Mouse (Mus musculus) stomach, embryonic 16.5 days (tissue): ENCODE measurements at regions not wholly inside any gene's neighbourhood (a gene's known extent, or its start where the extent isn't known, plus 50 kb on each side); places are given as distances from the start of the nearest gene placed in this dataset.

Experiments used
- ATAC-seq: fragments of 200-750 bp; cut with Nextera tagmentation; 2 replicates; pipeline ENCODE4 v1.8.0; 2017; ENCODE audit warnings: moderate number of reproducible peaks, moderate TSS enrichment; ENCODE audit not compliant: insufficient read depth, low FRiP score
- H3K27ac ChIP-seq: fragments of 300-500 bp; sonication (generic); 2 replicates; pipeline ENCODE4 v1.5.1; 2014; ENCODE audit warnings: low read length
- H3K27me3 ChIP-seq: fragments of 300-500 bp; sonication (generic); 2 replicates; pipeline ENCODE4 v1.6.1; 2014; ENCODE audit warnings: low read length, control low read depth, mixed read lengths; ENCODE audit not compliant: control insufficient read depth, insufficient read depth
- H3K36me3 ChIP-seq: fragments of 300-500 bp; sonication (generic); 2 replicates; pipeline ENCODE4 v1.6.1; 2014; ENCODE audit warnings: low read length; ENCODE audit not compliant: control insufficient read depth, insufficient read depth
- H3K4me1 ChIP-seq: fragments of 300-500 bp; sonication (generic); 2 replicates; pipeline ENCODE4 v1.6.1; 2014; ENCODE audit warnings: low read length, control low read depth, mixed read lengths; ENCODE audit not compliant: control insufficient read depth, insufficient read depth
- H3K4me2 ChIP-seq: fragments of 300-500 bp; sonication (generic); 2 replicates; pipeline ENCODE4 v1.6.1; 2014; ENCODE audit warnings: low read depth, low read length, mixed read lengths
- H3K4me3 ChIP-seq: fragments of 300-500 bp; sonication (generic); replicated peaks from 2 replicates; pipeline ENCODE4 v1.5.1; 2014; ENCODE audit warnings: mild to moderate bottlenecking, low read length
- H3K9ac ChIP-seq: fragments of 300-500 bp; sonication (generic); 2 replicates; pipeline ENCODE4 v1.6.1; 2014; ENCODE audit warnings: low read length
- H3K9me3 ChIP-seq: fragments of 300-500 bp; sonication (generic); replicated peaks from 2 replicates; pipeline ENCODE4 v1.6.1; 2016; ENCODE audit warnings: low read length, control low read depth; ENCODE audit not compliant: control insufficient read depth
- WGBS: fragments of 180-500 bp; shearing (Covaris S2); extraction: QIAGEN DNeasy Blood & Tissue Kit; methylation state at CpG from one replicate; pipeline ENCODE4 v1.1.7; 2014; 5-methylcytosine and 5-hydroxymethylcytosine counted together

GRCm38 (mm10) chr14:73913756-73914448 is 252.9 kb downstream of the Gm21750 start:
- H3K36me3 ChIP-seq = no peaks in the 10 kb centered on the region
- 64% methylated on average over 5 of the region's 5 CpGs for WGBS
- no peak overlapping the region for H3K9ac ChIP-seq
- H3K27me3 ChIP-seq = no peaks in the 10 kb centered on the region
- H3K4me2 ChIP-seq = no peak overlapping the region
- no peaks in the 10 kb centered on the region for H3K4me1 ChIP-seq
- no peak overlapping the region for H3K4me3 ChIP-seq
- no peak for ATAC-seq
- H3K9me3 ChIP-seq = no peaks in the 10 kb centered on the region
- no peak overlapping the region for H3K27ac ChIP-seq

GRCm38 (mm10) chr14:73915990-73916389 is 255.0 kb downstream of the Gm21750 start:
- ATAC-seq = no peak; the same call in 1 of the 2 replicates
- no peaks in the 10 kb centered on the region for H3K4me1 ChIP-seq
- H3K4me3 ChIP-seq = no peak overlapping the region
- H3K27me3 ChIP-seq = no peaks in the 10 kb centered on the region
- H3K27ac ChIP-seq = no peak overlapping the region
- no peak overlapping the region for H3K4me2 ChIP-seq
- H3K36me3 ChIP-seq = no peaks in the 10 kb centered on the region
- no peaks in the 10 kb centered on the region for H3K9me3 ChIP-seq
- H3K9ac ChIP-seq = no peak overlapping the region

- no peaks in the 10 kb centered on the region for H3K4me1 ChIP-seq
- no peaks in the 10 kb centered on the region for H3K9me3 ChIP-seq
- no peak for ATAC-seq
- H3K4me2 ChIP-seq = no peak overlapping the region
- H3K36me3 ChIP-seq = no peaks in the 10 kb centered on the region
- no peak overlapping the region for H3K27ac ChIP-seq
- 66% methylated on average over 2 of the region's 2 CpGs for WGBS
- H3K9ac ChIP-seq = no peak overlapping the region
- H3K27me3 ChIP-seq = no peaks in the 10 kb centered on the region
- H3K4me3 ChIP-seq = no peak overlapping the region
Measured at GRCm38 (mm10) chr14:73931095-73931494, 270.1 kb downstream of the Gm21750 start.

DNA sequence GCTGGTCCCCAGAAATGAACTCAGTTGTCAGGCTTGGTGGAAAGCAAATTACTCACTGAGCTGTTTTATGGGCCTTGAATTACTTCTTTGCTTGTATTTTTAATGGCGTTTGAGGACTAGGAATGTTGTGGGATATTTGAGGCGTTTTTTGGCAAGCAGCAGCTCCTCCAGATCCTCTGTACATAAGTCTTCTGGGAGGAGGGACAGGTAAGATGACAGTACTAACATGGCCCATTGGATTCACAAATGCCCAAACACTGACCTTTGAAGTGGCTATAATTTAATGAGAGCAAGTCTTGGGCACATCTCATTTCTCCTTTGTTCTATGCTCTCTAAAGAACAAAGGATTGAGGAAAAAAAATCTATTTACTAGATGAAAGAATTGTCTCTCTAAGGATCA is 286.3 kb downstream of the Gm21750 start:
- no peak for ATAC-seq
- Histone ChIP-seq H3K27me3 (no peaks in the 10 kb centered on the region), H3K36me3 (no peaks in the 10 kb centered on the region), H3K4me1 (no peaks in the 10 kb centered on the region), H3K27ac (no peak overlapping the region), H3K4me2 (no peak overlapping the region), H3K9ac (no peak overlapping the region), H3K4me3 (no peak overlapping the region), H3K9me3 (no peaks in the 10 kb centered on the region)
- 72% methylated on average over 2 of the region's 2 CpGs for WGBS

DNA sequence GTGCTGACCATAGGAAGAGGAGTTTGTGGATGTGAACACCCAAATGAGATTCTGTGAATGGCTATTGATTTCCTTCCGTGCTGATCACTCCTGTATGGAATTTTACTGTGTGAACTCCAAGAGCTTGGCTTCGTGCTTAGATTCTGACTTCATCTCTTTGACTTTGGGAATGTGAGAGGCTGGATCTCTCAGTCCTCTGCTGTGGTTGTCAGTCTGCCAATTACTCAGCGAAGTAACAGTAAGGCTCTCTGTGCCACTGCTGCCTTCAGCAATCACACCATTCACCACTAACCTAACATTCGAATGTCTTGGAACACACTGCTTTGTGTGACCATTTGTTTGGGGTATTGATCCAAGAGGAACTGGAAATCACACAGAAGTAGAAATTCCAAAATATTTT is 291.5 kb downstream of the Gm21750 start:
- 76% methylated on average over 4 of the region's 4 CpGs for WGBS
- no peaks in the 10 kb centered on the region for H3K36me3 ChIP-seq
- no peaks in the 10 kb centered on the region for H3K27me3 ChIP-seq
- H3K9me3 ChIP-seq = no peaks in the 10 kb centered on the region
- no peak overlapping the region for H3K27ac ChIP-seq
- H3K4me2 ChIP-seq = no peak overlapping the region
- no peak overlapping the region for H3K4me3 ChIP-seq
- no peak overlapping the region for H3K9ac ChIP-seq
- no peak for ATAC-seq
- H3K4me1 ChIP-seq = no peaks in the 10 kb centered on the region

DNA sequence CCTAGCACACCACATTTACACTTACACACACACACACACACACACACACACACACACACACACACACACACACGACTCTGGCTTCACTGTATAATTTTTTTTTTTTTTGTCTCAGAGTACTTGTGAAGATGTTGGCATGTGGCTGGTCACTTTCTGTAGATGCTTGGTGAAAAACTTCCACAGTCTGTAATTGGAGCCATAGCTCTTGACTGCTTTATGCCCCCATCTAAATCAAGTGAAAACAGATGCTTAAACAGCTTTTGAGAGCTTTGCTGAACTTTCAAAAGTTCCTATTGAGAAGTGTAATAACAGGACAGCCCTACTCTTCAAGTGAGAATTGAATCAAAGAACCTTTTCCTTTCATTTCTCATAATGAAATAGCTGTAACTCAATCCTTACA is 317.7 kb downstream of the Gm21750 start:
- Histone ChIP-seq H3K9me3 (no peaks in the 10 kb centered on the region), H3K36me3 (no peaks in the 10 kb centered on the region), H3K27me3 (no peaks in the 10 kb centered on the region), H3K4me3 (no peak overlapping the region), H3K9ac (no peak overlapping the region), H3K27ac (no peak overlapping the region), H3K4me1 (no peaks in the 10 kb centered on the region), H3K4me2 (no peak overlapping the region)
- no peak for ATAC-seq
- WGBS = 75% methylated on average over 1 of the region's 1 CpGs

DNA sequence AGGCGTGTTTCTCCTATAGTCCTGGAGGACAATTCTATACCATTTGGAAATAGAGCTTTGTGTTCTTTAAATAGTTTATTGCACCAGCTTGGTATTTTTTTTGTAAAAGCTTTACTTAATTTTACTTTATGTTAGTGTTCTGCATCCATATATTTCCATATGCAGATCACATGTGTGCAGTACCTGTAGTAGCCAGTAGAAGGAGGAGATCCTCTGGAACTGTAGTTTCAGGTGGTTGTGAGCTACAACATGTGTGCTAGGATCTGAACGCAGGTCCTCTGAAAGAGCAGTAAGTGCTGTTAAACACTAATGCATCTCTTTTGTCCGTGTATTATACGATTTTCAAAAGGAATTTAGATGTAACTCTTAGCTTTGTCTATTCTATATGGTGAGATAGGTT is 335.2 kb downstream of the Gm21750 start:
- H3K27me3 ChIP-seq = no peaks in the 10 kb centered on the region
- no peaks in the 10 kb centered on the region for H3K4me1 ChIP-seq
- H3K4me3 ChIP-seq = no peak overlapping the region
- H3K9me3 ChIP-seq = no peaks in the 10 kb centered on the region
- H3K36me3 ChIP-seq = no peaks in the 10 kb centered on the region
- no peak overlapping the region for H3K4me2 ChIP-seq
- 91% methylated on average over 4 of the region's 4 CpGs for WGBS
- no peak overlapping the region for H3K27ac ChIP-seq
- H3K9ac ChIP-seq = no peak overlapping the region
- ATAC-seq = no peak

DNA sequence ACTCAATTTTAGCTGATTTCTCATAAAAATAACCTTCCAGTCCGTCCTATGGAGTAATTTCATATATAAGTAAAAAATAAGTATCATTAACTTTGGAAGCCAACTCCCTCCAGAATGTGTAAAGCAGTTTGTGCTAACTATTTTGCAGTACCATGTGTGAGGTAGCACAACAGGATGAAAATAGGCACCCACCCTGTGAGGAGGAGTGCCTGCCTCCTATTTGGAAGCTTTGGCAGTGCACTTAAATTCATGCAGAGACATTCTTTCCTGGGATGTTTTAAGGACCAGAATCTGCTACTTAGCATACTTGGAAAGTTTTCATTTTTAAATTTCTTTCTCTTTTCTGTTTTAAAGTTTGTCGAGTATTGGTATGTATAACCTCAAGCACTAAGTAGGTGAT is 336.8 kb downstream of the Gm21750 start:
- Histone ChIP-seq H3K4me3 (no peak overlapping the region), H3K9me3 (no peaks in the 10 kb centered on the region), H3K4me1 (no peaks in the 10 kb centered on the region), H3K4me2 (no peak overlapping the region), H3K27ac (no peak overlapping the region), H3K27me3 (no peaks in the 10 kb centered on the region), H3K9ac (no peak overlapping the region), H3K36me3 (no peaks in the 10 kb centered on the region)
- no peak for ATAC-seq
- WGBS = 86% methylated on average over 2 of the region's 2 CpGs

GRCm38 (mm10) chr14:73999409-73999909 is 338.4 kb downstream of the Gm21750 start:
- H3K4me1 ChIP-seq = no peaks in the 10 kb centered on the region
- H3K9me3 ChIP-seq = no peaks in the 10 kb centered on the region
- no peaks in the 10 kb centered on the region for H3K27me3 ChIP-seq
- H3K36me3 ChIP-seq = no peaks in the 10 kb centered on the region
- H3K9ac ChIP-seq = no peak overlapping the region
- no peak overlapping the region for H3K4me2 ChIP-seq
- no peak overlapping the region for H3K4me3 ChIP-seq
- 46% methylated on average over 2 of the region's 2 CpGs for WGBS
- H3K27ac ChIP-seq = no peak overlapping the region
- no peak for ATAC-seq
